Mouse (Mus musculus) testis, adult 2 months (tissue): ENCODE measurements around the gene Rras2.

Experiments
- CTCF ChIP-seq: fragments of 200-500 bp; IDR thresholded peaks from 2 replicates; pipeline ENCODE4 v1.5.1; 2012; ENCODE audit warnings: low read depth, mild to moderate bottlenecking, inconsistent platforms, low read length, moderate library complexity; ENCODE audit not compliant: control insufficient read depth, insufficient read depth, insufficient replicate concordance
- POLR2A ChIP-seq: fragments of 200-500 bp; IDR thresholded peaks from 2 replicates; pipeline ENCODE4 v1.6.1; 2012; ENCODE audit warnings: low read depth, mild to moderate bottlenecking, inconsistent platforms, low read length, moderate library complexity; ENCODE audit not compliant: control insufficient read depth

DNA sequence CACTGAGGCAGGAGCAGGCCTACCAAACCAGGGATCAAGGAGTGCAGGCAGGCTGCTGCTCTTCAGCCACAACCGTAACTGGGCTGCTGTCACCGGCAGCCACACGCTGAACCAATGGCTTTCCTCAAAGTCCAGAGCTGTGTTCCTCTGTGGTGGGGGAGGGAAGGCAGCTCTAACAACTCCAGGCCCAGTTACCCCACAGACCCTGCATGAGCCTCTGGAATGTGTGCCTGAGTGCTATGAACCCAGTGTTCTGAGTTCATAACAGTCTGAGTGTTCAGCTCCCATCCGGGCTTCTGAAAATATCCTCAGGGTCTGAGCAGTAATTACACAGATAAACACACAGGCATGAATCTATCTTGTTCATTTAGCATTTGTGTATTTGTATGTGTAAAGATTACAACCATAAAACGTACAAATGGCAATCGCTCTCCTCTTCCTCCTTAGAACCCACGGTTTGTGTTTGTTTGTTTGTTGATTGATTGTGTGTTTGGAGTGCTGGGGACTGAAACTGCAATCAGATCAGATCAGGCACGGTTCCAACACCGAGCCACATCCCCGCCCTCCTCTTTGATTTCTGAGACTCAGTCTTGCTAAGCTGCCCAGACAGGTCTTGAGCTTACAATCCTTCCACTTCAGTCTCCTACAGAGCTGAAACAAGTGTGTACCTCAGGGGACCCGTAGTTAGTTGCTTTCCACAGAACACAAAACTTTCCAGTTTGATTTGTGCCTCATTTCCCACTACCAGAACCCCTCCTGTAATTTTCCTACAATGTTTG, 52.0 kb downstream of the Rras2 start:
- no peak for TF ChIP-seq CTCF
- TF ChIP-seq POLR2A: no peak
